Mouse (Mus musculus) midbrain, postnatal 0 days (tissue): ENCODE results near the gene Fuz. TPM values are rescaled to one million over a fixed set of nuclear protein-coding genes. Genes with fewer than 3 reads are reported as not detected.

Source experiments
- ATAC-seq: fragments of 200-750 bp; cut with Nextera tagmentation; 2 replicates; pipeline ENCODE4 v1.8.0; 2017; ENCODE audit warnings: moderate number of reproducible peaks, mild to moderate bottlenecking, moderate TSS enrichment, moderate library complexity; ENCODE audit not compliant: low FRiP score
- DNase-seq: peaks from one replicate; pipeline ENCODE4 v3.0.0-alpha.2; 2015; ENCODE audit warnings: low spot score
- H3K27ac ChIP-seq: fragments of 300-500 bp; sonication (generic); 2 replicates; pipeline ENCODE4 v1.5.1; 2014; ENCODE audit warnings: low read depth, mild to moderate bottlenecking, low read length, mixed read lengths
- H3K27me3 ChIP-seq: fragments of 300-500 bp; sonication (generic); 2 replicates; pipeline ENCODE4 v1.6.1; 2014; ENCODE audit warnings: low read length, control low read depth, mixed read lengths; ENCODE audit not compliant: insufficient read depth
- H3K36me3 ChIP-seq: fragments of 300-500 bp; sonication (generic); 2 replicates; pipeline ENCODE4 v1.6.1; 2014; ENCODE audit warnings: low read length, control low read depth, mixed read lengths; ENCODE audit not compliant: insufficient read depth
- H3K4me1 ChIP-seq: fragments of 300-500 bp; sonication (generic); 2 replicates; pipeline ENCODE4 v1.6.1; 2014; ENCODE audit warnings: mild to moderate bottlenecking, control low read depth, antibody characterized with exemption, low read length, mixed read lengths; ENCODE audit not compliant: insufficient read depth
- H3K4me2 ChIP-seq: fragments of 300-500 bp; sonication (generic); 2 replicates; pipeline ENCODE4 v1.6.1; 2014; ENCODE audit warnings: low read depth, mild to moderate bottlenecking, low read length, mixed read lengths; ENCODE audit not compliant: poor library complexity, severe bottlenecking
- H3K4me3 ChIP-seq: fragments of 300-500 bp; sonication (generic); 2 replicates; pipeline ENCODE4 v1.5.1; 2014; ENCODE audit warnings: low read depth, mild to moderate bottlenecking, low read length, moderate library complexity
- H3K9ac ChIP-seq: fragments of 300-500 bp; sonication (generic); replicated peaks from 2 replicates; pipeline ENCODE4 v1.6.1; 2014; ENCODE audit warnings: mild to moderate bottlenecking, low read length, moderate library complexity, mixed read lengths; ENCODE audit not compliant: poor library complexity, severe bottlenecking
- H3K9me3 ChIP-seq: fragments of 300-500 bp; sonication (generic); 2 replicates; pipeline ENCODE4 v1.6.1; 2016; ENCODE audit warnings: low read length, control low read depth
- CTCF ChIP-seq: IDR thresholded peaks from 2 replicates; pipeline ENCODE4 v1.5.1; 2016; ENCODE audit warnings: antibody characterized with exemption, mild to moderate bottlenecking
- WGBS: fragments of 180-500 bp; shearing (Covaris S2); extraction: QIAGEN DNeasy Blood & Tissue Kit; methylation state at CpG from one replicate; pipeline ENCODE4 v1.1.7; 2014; 5-methylcytosine and 5-hydroxymethylcytosine counted together
- polyA plus RNA-seq: library from polyadenylated mRNA; unstranded; fragments of >200 nt; fragmentation: Nextera tagmentation; extraction: Ambion mirVana; gene quantifications from 2 replicates; pipeline ENCODE4 v1.2.1, GENCODE M21; 2015
- total RNA-seq: library from RNA; depleted of rRNA; stranded (reverse); fragments of >200 nt; gene quantifications from 2 replicates; pipeline ENCODE4 v1.2.3, GENCODE M21; 2014

Fuz gene
- total and polyA plus RNA-seq, 2 experiments from 2014 or later: 15.4 to 22.4 TPM

DNA sequence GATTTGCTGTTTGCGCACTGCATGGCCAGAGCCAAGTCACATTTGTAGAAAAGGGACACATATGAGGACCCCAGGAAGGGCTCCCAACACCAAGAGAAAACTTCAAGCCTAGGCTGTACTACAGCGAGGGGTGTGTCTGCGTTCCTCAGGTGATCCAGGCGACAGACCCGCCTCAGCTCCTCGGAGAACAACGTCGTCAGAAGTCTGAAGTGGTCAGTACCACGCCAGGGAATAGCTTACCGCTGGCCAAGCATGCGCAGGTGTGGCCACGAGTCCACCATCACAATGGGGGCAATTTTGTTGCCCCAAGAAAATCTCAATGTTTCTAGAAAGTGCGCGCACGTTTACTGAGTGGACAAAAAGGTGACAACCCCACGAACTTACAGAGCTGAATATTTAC is 27.4 kb upstream of the Fuz start:
- Histone ChIP-seq H3K9ac (peak overlapping the region; percentile 99), H3K36me3 (peaks cover 21% of the 10 kb centered on the region), H3K4me2 (peak overlapping the region; percentile 92), H3K9me3 (no peaks in the 10 kb centered on the region), H3K27me3 (no peaks in the 10 kb centered on the region), H3K27ac (peak overlapping the region; percentile 100), H3K4me1 (peaks cover 24% of the 10 kb centered on the region), H3K4me3 (peak overlapping the region; percentile 98)
- no peak for DNase-seq
- TF ChIP-seq CTCF: no peak
- 4% methylated on average over 16 of the region's 16 CpGs for WGBS
- no peak for ATAC-seq

DNA sequence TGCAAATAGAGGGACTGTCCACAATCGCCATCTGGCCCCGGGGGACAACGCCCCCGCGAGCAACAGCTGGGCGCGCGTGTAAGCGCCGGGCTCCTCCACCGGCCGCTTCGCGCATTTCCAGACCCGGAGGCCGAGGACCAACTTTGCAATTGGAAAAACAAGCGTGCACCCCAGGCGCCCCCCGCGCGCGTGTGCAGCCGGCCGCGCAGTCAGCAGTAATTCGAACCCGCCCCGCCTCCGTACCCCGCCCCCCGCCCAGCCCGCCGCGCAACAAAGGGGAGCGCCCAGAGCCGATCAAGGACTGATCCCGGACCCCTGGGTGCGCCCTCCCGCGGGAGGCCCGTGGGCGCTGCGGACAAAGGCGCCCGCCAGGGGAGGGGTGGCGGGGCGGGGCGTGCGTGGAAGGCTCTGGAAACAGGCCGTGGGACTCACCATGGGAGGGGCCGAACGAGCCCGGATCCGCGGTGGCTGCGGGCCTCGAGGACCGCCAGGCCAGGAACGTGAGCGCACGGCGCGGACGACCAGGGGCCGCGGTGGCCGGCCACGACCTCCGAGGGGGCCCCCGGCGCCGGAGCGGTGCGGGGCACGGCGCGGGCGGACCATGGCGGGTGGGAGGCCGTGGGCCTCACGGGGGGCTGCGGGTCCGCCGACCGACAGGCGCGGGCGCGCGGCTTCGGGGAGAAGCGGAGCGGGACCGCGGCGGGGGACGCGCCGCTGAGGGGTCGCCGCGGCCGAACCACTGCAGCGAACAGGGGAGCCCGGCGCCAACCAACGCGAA is 26.8 kb upstream of the Fuz start:
- no peaks in the 10 kb centered on the region for H3K9me3 ChIP-seq
- H3K9ac ChIP-seq: peak overlapping the region; percentile 99
- H3K4me3 ChIP-seq: peak overlapping the region; percentile 98
- peaks cover 24% of the 10 kb centered on the region for H3K4me1 ChIP-seq
- DNase-seq (peak; percentile 57), ATAC-seq (peak; percentile 8)
- peak overlapping the region; percentile 92 for H3K4me2 ChIP-seq
- H3K27ac ChIP-seq: peak overlapping the region; percentile 100
- no peaks in the 10 kb centered on the region for H3K27me3 ChIP-seq
- H3K36me3 ChIP-seq: peaks cover 14% of the 10 kb centered on the region
- peak; percentile 6; the same call in 1 of the 2 replicates for TF ChIP-seq CTCF
- WGBS: 2% methylated on average over 82 of the region's 108 CpGs

DNA sequence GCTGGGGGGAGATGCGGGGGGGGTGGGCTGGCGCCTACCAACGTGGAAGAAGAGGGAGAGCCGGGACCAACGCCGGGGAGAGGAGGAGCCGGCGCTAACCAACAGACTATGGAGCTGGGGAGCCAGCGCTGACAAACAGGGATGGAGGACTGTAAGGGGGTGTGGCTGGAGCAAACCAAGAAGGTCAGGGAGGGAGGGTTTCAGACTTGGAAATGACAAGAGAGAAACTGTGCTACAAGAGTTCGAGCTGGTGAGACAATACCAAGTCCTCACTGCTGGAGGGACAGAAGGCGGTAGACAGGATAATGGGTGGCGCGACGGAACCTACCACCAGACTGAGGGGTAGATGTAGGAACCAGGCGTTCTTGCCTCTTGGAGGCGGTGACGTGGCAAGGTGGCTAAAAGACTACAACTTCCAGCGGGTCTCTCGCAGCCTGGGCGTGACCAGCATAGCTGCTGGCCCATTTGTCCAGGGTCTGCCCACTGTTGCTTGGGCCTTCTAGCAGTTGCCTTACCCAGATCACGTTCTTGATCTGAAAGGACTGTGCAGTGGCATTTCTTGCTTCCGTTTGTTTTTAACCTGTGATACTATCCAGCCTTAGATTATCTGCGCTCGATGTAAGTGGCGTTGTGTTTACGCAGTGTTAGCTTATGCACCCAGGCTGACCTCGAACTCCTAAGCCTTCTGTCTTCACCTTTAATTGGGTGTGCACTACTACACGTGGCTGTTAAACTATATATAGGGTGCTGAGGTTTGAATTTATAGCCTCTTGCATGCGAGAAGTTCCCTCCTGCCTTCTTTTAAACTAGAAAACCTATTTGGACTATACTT is 26.0 kb upstream of the Fuz start, which contains the start of gene Ptov1:
Gene Ptov1 (minus strand): TSS at position 92 of the 832 bp plus-strand sequence.
- H3K9me3 ChIP-seq: no peaks in the 10 kb centered on the region
- H3K9ac ChIP-seq: peak within 1 kb of the TSS; percentile 99
- whole genome bisulfite sequencing: 7% methylated on average over 29 of the region's 29 CpGs
- TF ChIP-seq CTCF: no peak; the same call in 1 of the 2 replicates
- peaks cover 6% of the 10 kb centered on the region; the same call in 1 of the 2 replicates for H3K36me3 ChIP-seq
- H3K4me3 ChIP-seq: peak within 1 kb of the TSS; percentile 98
- peak within 1 kb of the TSS; percentile 92 for H3K4me2 ChIP-seq
- peak within 1 kb of the TSS; percentile 100 for H3K27ac ChIP-seq
- ATAC-seq: peak; percentile 96
- DNase-seq: peak; percentile 99
- H3K27me3 ChIP-seq: no peaks in the 10 kb centered on the region
- H3K4me1 ChIP-seq: peaks cover 24% of the 10 kb centered on the region

DNA sequence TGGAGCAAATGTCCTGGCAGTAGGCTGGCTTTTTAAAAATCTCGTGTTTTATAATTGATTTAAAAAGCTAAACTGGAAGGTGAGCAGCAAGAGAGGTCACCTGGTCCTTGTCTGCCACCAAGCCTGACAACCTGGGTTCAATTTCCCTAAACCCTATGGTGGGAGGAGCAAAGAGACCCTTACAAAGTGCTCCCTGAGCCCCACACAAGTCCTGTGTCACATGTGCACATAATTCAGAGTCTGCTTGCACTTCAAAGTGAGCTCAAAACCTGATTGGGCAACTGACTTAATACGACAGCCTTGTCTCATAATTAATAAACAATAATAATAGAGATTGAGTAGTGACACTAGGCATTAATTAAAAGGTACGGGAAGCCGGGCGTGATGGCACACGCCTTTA is 25.3 kb upstream of the Fuz start:
- Histone ChIP-seq H3K4me1 (peaks cover 24% of the 10 kb centered on the region), H3K4me2 (peak overlapping the region; percentile 92), H3K9me3 (no peaks in the 10 kb centered on the region), H3K9ac (0 out of 2 replicates have a peak overlapping the region, but pooled peaks have one; percentile 51), H3K36me3 (peaks cover 5% of the 10 kb centered on the region; the same call in 1 of the 2 replicates), H3K4me3 (peak overlapping the region; percentile 98; the same call in 1 of the 2 replicates), H3K27ac (peak overlapping the region; percentile 100), H3K27me3 (no peaks in the 10 kb centered on the region)
- 85% methylated on average over 6 of the region's 6 CpGs for WGBS
- no peak for ATAC-seq
- no peak for TF ChIP-seq CTCF
- no peak for DNase-seq

DNA sequence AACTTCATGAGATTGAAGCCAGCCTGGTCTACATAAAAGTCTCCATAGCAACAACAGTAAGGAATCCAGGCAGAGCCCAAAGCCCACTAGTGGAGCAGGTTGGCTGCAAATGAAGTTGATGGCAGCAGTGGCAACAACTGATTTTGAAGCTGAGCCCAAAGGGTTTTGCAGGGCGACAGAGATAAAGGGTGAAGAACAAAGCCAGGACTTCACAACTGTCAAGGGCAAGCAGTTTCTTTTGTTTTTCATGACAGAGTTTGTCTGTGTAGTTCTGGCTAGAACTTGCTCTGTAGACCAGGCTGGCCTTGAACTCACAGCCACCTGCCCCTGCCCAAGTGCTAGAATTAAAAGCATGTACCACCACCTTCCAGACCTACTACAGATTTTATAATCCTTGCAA is 24.7 kb upstream of the Fuz start:
- H3K4me3 ChIP-seq: no peak overlapping the region
- H3K36me3 ChIP-seq: peaks cover 7% of the 10 kb centered on the region
- H3K27me3 ChIP-seq: no peaks in the 10 kb centered on the region
- H3K4me1 ChIP-seq: peaks cover 22% of the 10 kb centered on the region
- ATAC-seq: no peak
- no peaks in the 10 kb centered on the region for H3K9me3 ChIP-seq
- H3K4me2 ChIP-seq: no peak overlapping the region
- no peak for DNase-seq
- WGBS: 31% methylated on average over 1 of the region's 1 CpGs
- no peak overlapping the region for H3K9ac ChIP-seq
- no peak for TF ChIP-seq CTCF
- H3K27ac ChIP-seq: no peak overlapping the region
